Mouse (Mus musculus) hindbrain, embryonic 10.5 days (tissue): ENCODE measurements around the gene Prkn. TPM values are rescaled to one million over a fixed set of nuclear protein-coding genes. Genes with fewer than 3 reads are reported as not detected.
"Not testable (repeated sequence)": the region's sequence is repeated elsewhere in the genome, so short reads cannot be mapped to it uniquely, and the experiment has no call there.

ENCODE experiments used
- DNase-seq: peaks from one replicate; pipeline ENCODE4 v3.0.0-alpha.2; 2017; ENCODE audit warnings: low spot score
- H3K27ac ChIP-seq: fragments of 300-500 bp; sonication (generic); 2 replicates; pipeline ENCODE4 v1.5.1; 2016; ENCODE audit warnings: mild to moderate bottlenecking, moderate library complexity
- H3K27me3 ChIP-seq: fragments of 300-500 bp; sonication (generic); 2 replicates; pipeline ENCODE4 v1.6.1; 2016; ENCODE audit warnings: mild to moderate bottlenecking; ENCODE audit not compliant: poor library complexity, insufficient read depth, severe bottlenecking
- H3K36me3 ChIP-seq: fragments of 300-500 bp; sonication (generic); 2 replicates; pipeline ENCODE4 v1.6.1; 2016; ENCODE audit warnings: mild to moderate bottlenecking, moderate library complexity
- H3K4me1 ChIP-seq: fragments of 300-500 bp; sonication (generic); replicated peaks from 2 replicates; pipeline ENCODE4 v1.6.1; 2016; ENCODE audit warnings: mild to moderate bottlenecking
- H3K4me3 ChIP-seq: fragments of 300-500 bp; sonication (generic); 2 replicates; pipeline ENCODE4 v1.5.1; 2016; ENCODE audit warnings: mild to moderate bottlenecking, moderate library complexity
- H3K9me3 ChIP-seq: fragments of 300-500 bp; sonication (generic); 2 replicates; pipeline ENCODE4 v1.6.1; 2016; ENCODE audit warnings: mild to moderate bottlenecking, moderate library complexity
- WGBS: fragments of 180-500 bp; shearing (Covaris S2); methylation state at CpG from one replicate; pipeline ENCODE4 v1.1.7; 2016; 5-methylcytosine and 5-hydroxymethylcytosine counted together
- polyA plus RNA-seq: library from polyadenylated mRNA; unstranded; fragments of >200 nt; fragmentation: Nextera tagmentation; extraction: Ambion mirVana; gene quantifications from 2 replicates; pipeline ENCODE4 v1.2.1, GENCODE M21; 2016

The Prkn gene
- polyA plus RNA-seq, 1 experiment from 2014 or later, result 1.2 TPM

- no peak overlapping the region for H3K4me3 ChIP-seq
- H3K27ac ChIP-seq, result no peak overlapping the region
- WGBS, result 59% methylated on average over 13 of the region's 13 CpGs
- H3K9me3 ChIP-seq, result no peaks in the 10 kb centered on the region
- no peak for DNase-seq
- no peaks in the 10 kb centered on the region for H3K36me3 ChIP-seq
- H3K4me1 ChIP-seq, result peaks cover 18% of the 10 kb centered on the region
- H3K27me3 ChIP-seq, result peaks cover 22% of the 10 kb centered on the region
These were observed 1133.0 kb downstream of the Prkn start for GRCm38 (mm10) chr17:11972969-11973787.

- Histone ChIP-seq H3K27me3 (peaks cover 27% of the 10 kb centered on the region), H3K4me1 (peaks cover 24% of the 10 kb centered on the region), H3K27ac (no peak overlapping the region), H3K4me3 (no peak overlapping the region), H3K9me3 (no peaks in the 10 kb centered on the region), H3K36me3 (no peaks in the 10 kb centered on the region)
- 38% methylated on average over 7 of the region's 7 CpGs for WGBS
- DNase-seq, result peak; percentile 42
These were observed 1135.0 kb downstream of the Prkn start for GRCm38 (mm10) chr17:11975062-11975607.

- DNase-seq, result no peak
- H3K27ac ChIP-seq, result no peak overlapping the region
- H3K4me1 ChIP-seq, result peaks cover 31% of the 10 kb centered on the region
- H3K27me3 ChIP-seq, result peaks cover 24% of the 10 kb centered on the region
- no peak overlapping the region for H3K4me3 ChIP-seq
- H3K9me3 ChIP-seq, result no peaks in the 10 kb centered on the region
- H3K36me3 ChIP-seq, result no peaks in the 10 kb centered on the region
- WGBS, result 47% methylated on average over 17 of the region's 17 CpGs
These were observed 1138.2 kb downstream of the Prkn start for GRCm38 (mm10) chr17:11978260-11978821.

- no peaks in the 10 kb centered on the region for H3K9me3 ChIP-seq
- no peak overlapping the region for H3K27ac ChIP-seq
- H3K4me1 ChIP-seq, result peaks cover 24% of the 10 kb centered on the region
- no peak for DNase-seq
- no peaks in the 10 kb centered on the region for H3K36me3 ChIP-seq
- peaks cover 14% of the 10 kb centered on the region; the same call in 1 of the 2 replicates for H3K27me3 ChIP-seq
- WGBS, result 76% methylated on average over 9 of the region's 9 CpGs
- H3K4me3 ChIP-seq, result no peak overlapping the region
These were observed 1141.5 kb downstream of the Prkn start for GRCm38 (mm10) chr17:11981666-11982065.

GRCm38 (mm10) chr17:11988110-11988837, 1148.1 kb downstream of the Prkn start:
- H3K27ac ChIP-seq, result 0 out of 2 replicates have a peak overlapping the region, but pooled peaks have one; percentile 16
- H3K4me1 ChIP-seq, result peaks cover 8% of the 10 kb centered on the region; the same call in 1 of the 2 replicates
- no peaks in the 10 kb centered on the region for H3K36me3 ChIP-seq
- 82% methylated on average over 14 of the region's 14 CpGs for WGBS
- H3K27me3 ChIP-seq, result no peaks in the 10 kb centered on the region
- H3K4me3 ChIP-seq, result no peak overlapping the region
- no peaks in the 10 kb centered on the region for H3K9me3 ChIP-seq
- DNase-seq, result no peak

GRCm38 (mm10) chr17:11989296-11989695, 1149.1 kb downstream of the Prkn start:
- Histone ChIP-seq H3K9me3 (no peaks in the 10 kb centered on the region), H3K36me3 (no peaks in the 10 kb centered on the region), H3K4me1 (peaks cover 8% of the 10 kb centered on the region; the same call in 1 of the 2 replicates), H3K27ac (no peak overlapping the region), H3K27me3 (no peaks in the 10 kb centered on the region), H3K4me3 (no peak overlapping the region)
- no peak for DNase-seq
- whole genome bisulfite sequencing, result 94% methylated on average over 4 of the region's 4 CpGs

- no peak overlapping the region for H3K27ac ChIP-seq
- H3K36me3 ChIP-seq, result no peaks in the 10 kb centered on the region
- H3K4me1 ChIP-seq, result peaks cover 6% of the 10 kb centered on the region; the same call in 1 of the 2 replicates
- 83% methylated on average over 11 of the region's 11 CpGs for WGBS
- H3K4me3 ChIP-seq, result no peak overlapping the region
- DNase-seq, result no peak
- no peaks in the 10 kb centered on the region for H3K27me3 ChIP-seq
- no peaks in the 10 kb centered on the region for H3K9me3 ChIP-seq
These were observed 1150.4 kb downstream of the Prkn start for GRCm38 (mm10) chr17:11990386-11991087.

GRCm38 (mm10) chr17:11993249-11993648, 1153.1 kb downstream of the Prkn start:
- no peaks in the 10 kb centered on the region for H3K9me3 ChIP-seq
- H3K36me3 ChIP-seq, result no peaks in the 10 kb centered on the region
- no peaks in the 10 kb centered on the region for H3K27me3 ChIP-seq
- DNase-seq, result peak; percentile 58
- peaks cover 6% of the 10 kb centered on the region; the same call in 1 of the 2 replicates for H3K4me1 ChIP-seq
- 36% methylated on average over 8 of the region's 8 CpGs for WGBS
- H3K4me3 ChIP-seq, result no peak overlapping the region
- H3K27ac ChIP-seq, result no peak overlapping the region

- 88% methylated on average over 3 of the region's 3 CpGs for WGBS
- peaks cover 6% of the 10 kb centered on the region; the same call in 1 of the 2 replicates for H3K4me1 ChIP-seq
- H3K27me3 ChIP-seq, result no peaks in the 10 kb centered on the region
- no peak overlapping the region for H3K27ac ChIP-seq
- DNase-seq, result no peak
- H3K4me3 ChIP-seq, result no peak overlapping the region
- H3K9me3 ChIP-seq, result no peaks in the 10 kb centered on the region
- no peaks in the 10 kb centered on the region for H3K36me3 ChIP-seq
These were observed 1154.1 kb downstream of the Prkn start for GRCm38 (mm10) chr17:11994252-11994651.

GRCm38 (mm10) chr17:11994754-11995153, 1154.6 kb downstream of the Prkn start:
- not testable (repeated sequence) for H3K36me3 ChIP-seq, H3K27me3 ChIP-seq, DNase-seq, H3K27ac ChIP-seq, H3K4me3 ChIP-seq, H3K4me1 ChIP-seq, H3K9me3 ChIP-seq
- WGBS, result 87% methylated on average over 3 of the region's 3 CpGs

GRCm38 (mm10) chr17:11995522-11995921, 1155.3 kb downstream of the Prkn start:
- Histone ChIP-seq H3K9me3 (no peaks in the 10 kb centered on the region), H3K4me3 (no peak overlapping the region), H3K36me3 (no peaks in the 10 kb centered on the region), H3K27me3 (no peaks in the 10 kb centered on the region), H3K27ac (no peak overlapping the region), H3K4me1 (peaks cover 4% of the 10 kb centered on the region; the same call in 1 of the 2 replicates)
- DNase-seq, result no peak
- 88% methylated on average over 3 of the region's 3 CpGs for WGBS

GRCm38 (mm10) chr17:11996311-11996710, 1156.1 kb downstream of the Prkn start:
- Histone ChIP-seq H3K36me3 (no peaks in the 10 kb centered on the region), H3K4me3 (no peak overlapping the region), H3K9me3 (no peaks in the 10 kb centered on the region), H3K27me3 (no peaks in the 10 kb centered on the region), H3K27ac (no peak overlapping the region), H3K4me1 (peaks cover 4% of the 10 kb centered on the region; the same call in 1 of the 2 replicates)
- no peak for DNase-seq
- WGBS, result 77% methylated on average over 9 of the region's 9 CpGs
